Mouse (Mus musculus) neural tube, embryonic 13.5 days (tissue): ENCODE measurements around the gene Olfr986. TPM values are rescaled to one million over a fixed set of nuclear protein-coding genes. Genes with fewer than 3 reads are reported as not detected.
"Not testable (repeated sequence)": the region's sequence is repeated elsewhere in the genome, so short reads cannot be mapped to it uniquely, and the experiment has no call there.

Experiments
- ATAC-seq: fragments of 200-750 bp; cut with Nextera tagmentation; 2 replicates; pipeline ENCODE4 v1.8.0; 2017; ENCODE audit warnings: low read depth, mild to moderate bottlenecking, moderate TSS enrichment, moderate library complexity
- H3K27ac ChIP-seq: fragments of 300-500 bp; sonication (generic); replicated peaks from 2 replicates; pipeline ENCODE4 v1.5.1; 2015; ENCODE audit warnings: moderate library complexity, mild to moderate bottlenecking, inconsistent platforms
- H3K27me3 ChIP-seq: fragments of 300-500 bp; sonication (generic); 2 replicates; pipeline ENCODE4 v1.6.1; 2015; ENCODE audit warnings: mild to moderate bottlenecking, inconsistent platforms
- H3K36me3 ChIP-seq: fragments of 300-500 bp; sonication (generic); 2 replicates; pipeline ENCODE4 v1.6.1; 2015; ENCODE audit warnings: mild to moderate bottlenecking, inconsistent platforms
- H3K4me1 ChIP-seq: fragments of 300-500 bp; sonication (generic); replicated peaks from 2 replicates; pipeline ENCODE4 v1.6.1; 2015; ENCODE audit warnings: inconsistent platforms
- H3K4me2 ChIP-seq: fragments of 300-500 bp; sonication (generic); 2 replicates; pipeline ENCODE4 v1.6.1; 2015; ENCODE audit warnings: inconsistent platforms, mild to moderate bottlenecking, moderate library complexity
- H3K4me3 ChIP-seq: fragments of 300-500 bp; sonication (generic); 2 replicates; pipeline ENCODE4 v1.5.1; 2015; ENCODE audit warnings: mild to moderate bottlenecking, inconsistent platforms
- H3K9ac ChIP-seq: fragments of 300-500 bp; sonication (generic); 2 replicates; pipeline ENCODE4 v1.6.1; 2015; ENCODE audit warnings: moderate library complexity, mild to moderate bottlenecking, inconsistent platforms
- H3K9me3 ChIP-seq: fragments of 300-500 bp; sonication (generic); 2 replicates; pipeline ENCODE4 v1.6.1; 2016; ENCODE audit warnings: inconsistent platforms
- WGBS: fragments of 180-500 bp; shearing (Covaris S2); methylation state at CpG from one replicate; pipeline ENCODE4 v1.1.7; 2015; 5-methylcytosine and 5-hydroxymethylcytosine counted together
- polyA plus RNA-seq: library from polyadenylated mRNA; unstranded; fragments of >200 nt; fragmentation: Nextera tagmentation; extraction: Ambion mirVana; gene quantifications from 2 replicates; pipeline ENCODE4 v1.2.1, GENCODE M21; 2015

The Olfr986 gene
- polyA plus RNA-seq = 0.19 TPM in 1 of 2 replicates, not detected in the other

DNA sequence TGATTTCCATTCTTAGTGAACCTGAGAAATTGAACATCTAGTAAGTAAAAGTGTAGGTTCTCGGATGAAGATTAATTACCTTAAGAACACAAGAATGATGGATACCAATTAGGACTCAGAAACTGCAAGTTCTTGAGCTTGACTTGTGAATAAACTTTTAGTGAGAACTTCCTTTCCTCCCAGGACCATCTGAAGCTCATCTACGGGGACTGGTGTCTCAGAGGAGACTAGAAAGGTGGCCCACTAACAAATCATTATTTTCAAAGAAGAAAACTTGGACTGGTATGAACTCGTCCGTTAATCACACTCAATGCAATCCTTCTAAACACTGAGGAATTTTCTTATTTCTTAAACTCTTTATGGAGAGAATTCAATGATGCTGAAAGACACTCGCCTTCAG lies at the start of gene Olfr986:
Gene Olfr986, plus strand, starts transcription at position 301 of the 400 bp plus-strand sequence.
- ATAC-seq = no peak

GRCm38 (mm10) chr9:40136987-40137688 lies 43.6 kb upstream of the Olfr986 start:
- no peak overlapping the region for H3K27ac ChIP-seq
- H3K9ac ChIP-seq = no peak overlapping the region
- H3K9me3 ChIP-seq = no peaks in the 10 kb centered on the region
- 86% methylated on average over 6 of the region's 6 CpGs for WGBS
- H3K4me1 ChIP-seq = no peaks in the 10 kb centered on the region
- H3K4me2 ChIP-seq = no peak overlapping the region
- ATAC-seq = no peak
- H3K36me3 ChIP-seq = no peaks in the 10 kb centered on the region
- H3K4me3 ChIP-seq = no peak overlapping the region
- no peaks in the 10 kb centered on the region for H3K27me3 ChIP-seq

More for the DNA sequence above, at the start of gene Olfr986:
- H3K27me3 ChIP-seq = no peaks in the 10 kb centered on the region
- H3K4me2 ChIP-seq = no peak within 1 kb of the TSS
- H3K36me3 ChIP-seq = no peaks in the 10 kb centered on the region
- WGBS = 89% methylated on average over 5 of the region's 5 CpGs
- H3K9ac ChIP-seq = no peak within 1 kb of the TSS
- H3K4me3 ChIP-seq = no peak within 1 kb of the TSS
- no peaks in the 10 kb centered on the region for H3K9me3 ChIP-seq
- H3K4me1 ChIP-seq = no peaks in the 10 kb centered on the region
- H3K27ac ChIP-seq = no peak within 1 kb of the TSS

DNA sequence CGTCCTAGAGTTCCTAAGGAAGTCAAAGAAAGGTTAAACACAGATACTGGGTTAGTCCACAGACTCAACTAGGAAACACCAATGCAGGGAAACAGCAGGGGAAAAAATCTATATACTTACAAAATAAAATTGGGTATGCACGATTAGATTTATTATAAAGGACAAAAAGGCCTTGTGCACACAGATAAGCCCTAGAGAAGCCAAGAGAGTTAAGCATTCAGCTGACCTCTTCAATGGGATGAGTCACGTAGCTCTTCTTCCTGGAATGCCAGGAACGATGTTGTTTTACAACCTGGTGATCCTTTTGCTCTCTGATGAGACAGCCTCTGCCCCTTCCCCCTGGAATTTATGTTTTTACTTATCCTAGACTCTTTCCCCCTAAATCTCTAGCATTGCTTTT lies 41.2 kb upstream of the Olfr986 start:
- H3K36me3 ChIP-seq = no peaks in the 10 kb centered on the region
- ATAC-seq = no peak
- no peaks in the 10 kb centered on the region for H3K4me1 ChIP-seq
- WGBS = 69% methylated on average over 4 of the region's 4 CpGs
- H3K9ac ChIP-seq = no peak overlapping the region
- H3K9me3 ChIP-seq = no peaks in the 10 kb centered on the region
- H3K4me2 ChIP-seq = no peak overlapping the region
- no peak overlapping the region for H3K27ac ChIP-seq
- H3K27me3 ChIP-seq = no peaks in the 10 kb centered on the region
- H3K4me3 ChIP-seq = no peak overlapping the region

DNA sequence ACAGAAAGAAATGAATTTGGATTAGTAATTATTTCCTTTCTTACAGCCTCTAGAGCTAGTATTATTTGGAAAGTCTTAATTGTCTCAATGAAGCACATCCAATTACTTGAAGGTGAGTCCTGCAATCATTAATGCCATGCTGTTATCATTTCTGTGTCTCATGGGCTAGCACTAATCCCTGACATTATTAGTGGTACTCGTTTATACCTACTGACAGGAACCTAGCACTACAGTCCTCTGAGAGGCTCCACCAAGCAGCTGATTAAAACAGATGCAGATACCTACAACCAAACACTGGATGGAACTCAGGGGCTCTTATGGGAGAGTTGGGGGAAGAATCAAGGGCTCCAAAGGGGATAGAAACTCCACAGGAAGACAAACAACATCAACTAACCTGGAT lies 39.2 kb upstream of the Olfr986 start:
- Histone ChIP-seq H3K9ac (no peak overlapping the region), H3K36me3 (no peaks in the 10 kb centered on the region), H3K9me3 (no peaks in the 10 kb centered on the region), H3K4me2 (no peak overlapping the region), H3K27ac (no peak overlapping the region), H3K4me1 (no peaks in the 10 kb centered on the region), H3K4me3 (no peak overlapping the region), H3K27me3 (no peaks in the 10 kb centered on the region)
- 48% methylated on average over 1 of the region's 1 CpGs for WGBS
- ATAC-seq = no peak

- WGBS = 77% methylated on average over 4 of the region's 4 CpGs
- H3K4me3 ChIP-seq = no peak overlapping the region
- no peak overlapping the region for H3K9ac ChIP-seq
- H3K4me2 ChIP-seq = no peak overlapping the region
- H3K27me3 ChIP-seq = no peaks in the 10 kb centered on the region
- ATAC-seq = no peak
- no peaks in the 10 kb centered on the region for H3K36me3 ChIP-seq
- H3K27ac ChIP-seq = no peak overlapping the region
- H3K9me3 ChIP-seq = no peaks in the 10 kb centered on the region
- H3K4me1 ChIP-seq = no peaks in the 10 kb centered on the region
These were observed 25.5 kb upstream of the Olfr986 start for GRCm38 (mm10) chr9:40155118-40155644.

DNA sequence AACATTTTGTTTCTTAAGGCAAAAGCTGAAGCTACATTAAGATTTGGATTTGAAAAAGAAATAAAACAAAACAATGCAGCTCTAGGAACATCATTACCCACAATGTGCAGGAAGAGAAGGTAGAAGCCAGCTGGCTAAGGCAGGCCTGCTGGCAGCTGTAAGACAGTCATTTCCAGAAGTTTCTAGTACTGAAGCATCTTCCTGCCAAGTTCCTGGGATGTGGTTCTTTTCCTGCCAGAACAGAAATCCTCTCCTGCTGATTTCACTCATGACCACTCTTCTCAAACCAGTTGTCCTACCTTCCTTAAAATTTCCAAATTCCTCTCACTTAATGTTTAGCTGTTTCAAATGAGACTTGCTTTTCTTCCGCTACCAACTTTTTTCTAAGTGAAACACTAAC lies 14.3 kb upstream of the Olfr986 start:
- Histone ChIP-seq H3K9me3 (no peaks in the 10 kb centered on the region), H3K9ac (no peak overlapping the region), H3K4me2 (no peak overlapping the region), H3K36me3 (no peaks in the 10 kb centered on the region), H3K4me1 (no peaks in the 10 kb centered on the region), H3K27me3 (no peaks in the 10 kb centered on the region), H3K4me3 (no peak overlapping the region), H3K27ac (no peak overlapping the region)
- 97% methylated on average over 1 of the region's 1 CpGs for WGBS
- ATAC-seq = no peak

DNA sequence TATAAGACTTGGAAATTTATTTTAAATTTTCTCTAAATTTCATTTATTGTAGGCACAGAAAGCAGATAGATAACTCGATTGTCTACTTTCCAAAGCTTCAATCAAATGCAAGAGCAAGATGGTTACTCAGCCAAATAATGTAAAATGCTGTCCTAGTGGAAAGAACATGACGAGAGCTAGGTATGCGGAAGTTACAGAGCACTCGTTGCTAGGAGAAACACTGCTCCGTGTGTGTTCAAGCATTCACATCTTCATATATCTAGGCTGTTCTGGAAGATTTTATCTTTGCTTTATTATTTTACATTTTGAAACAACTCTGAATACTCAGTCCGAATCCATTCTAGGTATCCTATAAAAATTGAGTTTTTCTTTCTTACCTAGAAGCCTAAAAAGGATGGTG lies 3.7 kb upstream of the Olfr986 start:
- no peaks in the 10 kb centered on the region for H3K9me3 ChIP-seq
- WGBS = 85% methylated on average over 6 of the region's 6 CpGs
- no peak overlapping the region for H3K4me3 ChIP-seq
- ATAC-seq = no peak
- H3K36me3 ChIP-seq = no peaks in the 10 kb centered on the region
- no peak overlapping the region for H3K9ac ChIP-seq
- no peaks in the 10 kb centered on the region for H3K27me3 ChIP-seq
- no peak overlapping the region for H3K27ac ChIP-seq
- no peaks in the 10 kb centered on the region for H3K4me1 ChIP-seq
- no peak overlapping the region for H3K4me2 ChIP-seq

GRCm38 (mm10) chr9:40185166-40185565 lies 4.4 kb downstream of the Olfr986 start:
- H3K27ac ChIP-seq, H3K4me2 ChIP-seq, H3K4me3 ChIP-seq, ATAC-seq, H3K9ac ChIP-seq, H3K9me3 ChIP-seq, H3K36me3 ChIP-seq, H3K4me1 ChIP-seq, H3K27me3 ChIP-seq: not testable (repeated sequence)
- WGBS = 60% methylated on average over 2 of the region's 2 CpGs

GRCm38 (mm10) chr9:40191086-40191876 lies 10.6 kb downstream of the Olfr986 start:
- 93% methylated on average over 8 of the region's 9 CpGs for WGBS
- H3K27me3 ChIP-seq = no peaks in the 10 kb centered on the region
- H3K4me1 ChIP-seq = peaks cover 20% of the 10 kb centered on the region
- H3K9me3 ChIP-seq = no peaks in the 10 kb centered on the region
- ATAC-seq = peak; percentile 15; the same call in 1 of the 2 replicates
- H3K9ac ChIP-seq = peak overlapping the region; percentile 90
- H3K36me3 ChIP-seq = no peaks in the 10 kb centered on the region
- H3K27ac ChIP-seq = peak overlapping the region; percentile 74; the same call in 1 of the 2 replicates
- H3K4me2 ChIP-seq = peak overlapping the region; percentile 68
- peak overlapping the region; percentile 83 for H3K4me3 ChIP-seq

GRCm38 (mm10) chr9:40192098-40193038 lies 11.6 kb downstream of the Olfr986 start, which contains the start of gene Zfp202:
TSS of gene Zfp202 (plus strand) at chr9:40192316.
- WGBS = under 1% methylated on average over 44 of the region's 63 CpGs
- peak within 1 kb of the TSS; percentile 90 for H3K9ac ChIP-seq
- H3K4me1 ChIP-seq = peaks cover 20% of the 10 kb centered on the region
- no peaks in the 10 kb centered on the region for H3K9me3 ChIP-seq
- H3K4me2 ChIP-seq = peak within 1 kb of the TSS; percentile 68
- peak within 1 kb of the TSS; percentile 83 for H3K4me3 ChIP-seq
- H3K27ac ChIP-seq = peak within 1 kb of the TSS; percentile 74
- peak; percentile 98 for ATAC-seq
- no peaks in the 10 kb centered on the region for H3K36me3 ChIP-seq
- no peaks in the 10 kb centered on the region for H3K27me3 ChIP-seq

DNA sequence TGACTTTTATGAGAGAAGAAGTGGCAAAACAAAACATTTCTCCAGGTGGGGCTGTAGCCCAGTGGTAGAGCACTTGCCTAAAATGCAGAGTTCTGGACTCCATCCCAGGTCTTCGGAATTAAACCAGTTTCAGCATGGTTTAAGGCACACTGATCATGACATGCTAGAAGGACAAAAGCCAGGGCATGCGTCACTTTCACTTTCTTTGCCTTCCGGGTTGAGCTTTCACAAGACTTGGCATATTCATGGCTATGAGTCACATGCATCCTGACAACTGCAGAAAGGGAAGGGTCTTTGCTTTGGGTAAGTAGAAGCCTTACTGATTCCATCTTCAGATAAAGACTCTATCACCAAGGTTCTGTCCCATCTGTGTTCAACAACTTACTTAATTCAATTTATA lies 15.3 kb downstream of the Olfr986 start:
- peaks cover 20% of the 10 kb centered on the region for H3K4me1 ChIP-seq
- 88% methylated on average over 3 of the region's 3 CpGs for WGBS
- H3K9ac ChIP-seq = no peak overlapping the region
- H3K9me3 ChIP-seq = no peaks in the 10 kb centered on the region
- no peaks in the 10 kb centered on the region for H3K36me3 ChIP-seq
- no peaks in the 10 kb centered on the region for H3K27me3 ChIP-seq
- no peak for ATAC-seq
- no peak overlapping the region for H3K4me3 ChIP-seq
- H3K27ac ChIP-seq = no peak overlapping the region
- no peak overlapping the region for H3K4me2 ChIP-seq
